Mouse (Mus musculus) T-helper 17 cell (primary cell): ENCODE data around the gene Atp5g3.

Experiments
- in situ Hi-C, 2 experiments: fragments of 300-600 bp; cut with MboI, MseI; formaldehyde crosslinking; loops; 1 replicate in 1 of 2; 2 replicates in 1 of 2; pipeline ENCODE4 v1.15.1; 2025; ENCODE audit warnings: high pct_unique_total_duplicates in 2 of 2

Gene Atp5g3

DNA sequence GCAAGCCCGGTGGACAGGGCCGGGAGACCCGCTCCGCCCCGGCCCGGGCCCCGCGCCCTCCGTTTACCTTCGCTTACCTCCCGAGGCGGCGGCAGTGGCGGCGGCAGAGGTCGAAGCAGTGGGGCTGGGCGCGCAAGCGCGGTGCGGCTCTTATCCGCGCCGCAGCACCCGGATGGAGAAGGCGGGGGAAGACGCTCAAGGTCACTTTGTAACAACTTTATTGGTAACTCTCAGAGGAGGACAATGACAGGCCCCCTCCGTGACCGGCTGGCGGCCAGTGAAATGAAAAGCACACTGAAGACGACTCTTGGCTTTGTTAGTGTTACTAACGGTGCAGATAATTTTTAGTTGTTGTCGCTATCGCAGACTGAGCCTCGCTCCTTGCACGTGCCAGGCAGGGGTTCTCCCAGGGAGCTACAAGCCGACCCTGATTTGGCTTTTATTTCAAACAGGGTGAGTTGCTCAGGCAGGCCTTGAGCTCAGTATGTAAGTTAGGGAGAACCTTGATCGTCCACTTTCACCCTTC lies at the start of gene Atp5g3:
TSS of gene Atp5g3 (minus strand) at position 152 of the 526 bp plus-strand sequence.
- in situ Hi-C loops = loop anchor here (10.0 kb wide), 2 partner anchors 346 to 1904 kb away; no protein-coding TSS in a partner anchor

DNA sequence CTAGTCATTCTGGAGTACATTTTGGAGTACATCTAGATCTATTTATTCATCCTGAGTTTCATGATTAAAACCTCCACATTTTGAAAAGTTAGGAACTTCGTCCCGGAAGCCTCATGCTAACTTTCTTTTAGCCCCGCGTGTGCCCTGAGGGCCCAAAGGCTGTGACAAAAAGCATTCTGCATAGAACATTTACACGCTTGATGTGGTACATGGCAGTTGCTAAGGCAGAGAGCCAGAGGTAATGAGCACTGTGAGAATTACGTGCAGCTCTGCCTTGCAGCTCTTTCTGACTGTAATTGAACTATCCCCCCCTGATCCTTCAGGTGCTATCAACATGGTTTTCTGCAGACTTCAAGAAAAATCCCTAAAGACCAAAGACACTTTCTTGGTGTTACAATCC lies 47.2 kb upstream of the Atp5g3 start:
- in situ Hi-C loops = no loop called here

DNA sequence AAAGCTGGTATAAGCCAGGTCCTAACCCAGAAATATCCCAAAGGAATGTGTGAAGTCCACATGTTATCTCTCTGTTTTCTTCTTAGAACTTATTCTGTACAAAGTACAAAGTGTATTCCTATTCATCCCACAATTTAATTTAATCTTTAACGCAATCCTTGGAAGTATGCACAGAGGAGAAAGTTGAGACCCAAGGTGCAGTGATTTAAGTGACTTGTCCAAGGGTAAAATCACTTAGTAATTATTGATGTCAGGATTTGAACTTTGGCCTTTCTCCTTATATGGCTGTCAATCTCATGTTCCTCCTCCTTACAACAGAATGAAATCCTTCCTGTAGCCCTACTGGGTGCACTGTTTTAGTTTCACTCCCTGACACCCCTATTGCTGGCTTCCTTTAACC lies 42.5 kb upstream of the Atp5g3 start:
- in situ Hi-C loops = no loop called here

DNA sequence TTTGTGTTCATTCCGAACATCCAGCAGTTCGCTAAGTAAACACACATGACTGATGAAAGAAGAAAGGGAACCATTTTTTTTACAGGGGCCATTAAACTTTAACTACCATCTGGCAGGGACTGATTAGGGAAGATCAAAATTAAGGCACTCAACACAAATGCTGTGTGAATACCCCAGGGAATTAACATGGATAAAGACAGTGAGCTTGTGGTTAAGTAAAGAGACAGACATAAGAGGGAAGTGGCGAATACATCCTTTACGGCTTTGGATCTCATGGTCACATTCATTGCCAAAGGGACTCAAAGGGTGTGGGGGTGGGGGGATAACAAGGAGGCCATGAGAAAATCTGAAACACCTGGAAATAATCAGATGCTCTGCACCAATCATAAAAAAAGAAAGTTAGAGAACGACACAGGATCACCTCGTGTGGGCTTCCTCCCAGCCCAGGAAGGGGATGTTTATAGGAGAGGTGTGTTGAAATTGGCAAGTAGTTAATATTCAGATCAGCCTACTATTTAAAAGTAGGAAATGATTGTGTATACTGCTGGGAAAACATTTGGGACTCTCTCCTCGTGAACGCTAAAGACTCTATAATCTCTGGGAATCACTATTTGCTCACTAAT lies 41.6 kb upstream of the Atp5g3 start:
- in situ Hi-C loops = no loop called here

- in situ Hi-C loops = no loop called here
These were observed 36.2 kb upstream of the Atp5g3 start for GRCm38 (mm10) chr2:73947360-73947759.

DNA sequence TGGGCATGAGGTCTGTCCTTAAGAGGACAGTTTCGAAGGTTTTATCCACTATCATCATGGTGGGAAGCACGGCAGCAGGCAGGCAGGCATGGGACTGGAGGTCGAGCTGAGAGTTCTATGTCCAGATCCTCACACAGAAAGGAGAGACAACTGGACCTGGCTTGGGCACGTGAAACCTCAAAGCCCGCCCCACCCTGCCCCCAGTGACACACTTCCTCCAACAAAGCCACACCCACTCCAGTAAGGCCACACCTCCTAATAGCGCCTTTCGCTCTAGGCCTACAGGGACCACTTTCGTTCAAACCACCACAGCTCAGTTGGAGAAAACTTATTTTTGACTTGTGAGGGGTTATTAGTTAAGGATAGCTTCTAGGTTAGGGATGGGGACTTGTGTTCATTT lies 32.6 kb upstream of the Atp5g3 start:
- in situ Hi-C loops = no loop called here

DNA sequence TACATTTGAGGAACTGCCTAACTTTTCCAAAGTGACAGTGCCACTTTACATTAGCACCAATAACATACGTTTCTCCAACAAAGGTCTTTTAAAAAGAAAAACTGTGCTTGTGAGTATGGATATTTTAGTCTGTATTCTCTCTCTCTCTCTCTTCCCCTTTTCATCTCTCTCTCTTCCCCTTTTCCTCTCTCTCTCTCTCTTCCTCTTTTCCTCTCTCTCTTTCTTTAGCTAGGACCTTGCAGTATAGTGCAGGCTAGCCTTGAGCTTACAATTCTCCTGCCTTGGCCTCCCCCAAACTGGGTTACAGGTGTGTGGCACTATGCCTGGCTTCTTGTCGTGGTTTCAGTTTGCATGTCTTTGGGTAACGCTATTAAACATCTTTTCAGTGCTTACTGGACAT lies 31.7 kb upstream of the Atp5g3 start:
- in situ Hi-C loops = no loop called here

GRCm38 (mm10) chr2:73941281-73941680 lies 30.2 kb upstream of the Atp5g3 start:
- in situ Hi-C loops = no loop called here

GRCm38 (mm10) chr2:73940471-73940870 lies 29.3 kb upstream of the Atp5g3 start:
- in situ Hi-C loops = no loop called here

GRCm38 (mm10) chr2:73938896-73939295 lies 27.8 kb upstream of the Atp5g3 start:
- in situ Hi-C loops = no loop called here

GRCm38 (mm10) chr2:73932676-73933313 lies 21.7 kb upstream of the Atp5g3 start:
- in situ Hi-C loops = no loop called here

- in situ Hi-C loops = no loop called here
These were observed 16.6 kb upstream of the Atp5g3 start for GRCm38 (mm10) chr2:73927711-73928110.

DNA sequence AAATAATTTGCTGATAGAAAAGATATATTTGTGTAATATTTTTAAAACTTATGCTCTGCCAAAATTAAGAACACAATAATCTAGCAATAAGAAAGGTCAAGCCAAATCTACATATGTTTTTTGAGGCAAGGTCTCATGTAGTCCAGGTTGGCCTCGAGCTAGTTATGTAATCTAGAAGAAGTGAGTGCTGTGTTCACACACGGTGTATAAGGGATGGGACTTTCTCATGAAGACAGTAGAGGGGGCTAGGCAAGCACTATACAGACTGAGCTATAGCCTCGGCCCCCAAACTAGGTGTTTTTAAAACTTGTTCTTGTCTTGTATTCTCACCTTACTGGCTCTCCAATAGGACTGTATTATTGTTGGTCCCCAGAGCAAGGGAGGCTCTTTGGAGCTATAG lies 14.4 kb upstream of the Atp5g3 start:
- in situ Hi-C loops = no loop called here

GRCm38 (mm10) chr2:73925089-73925488 lies 14.0 kb upstream of the Atp5g3 start:
- in situ Hi-C loops = no loop called here

GRCm38 (mm10) chr2:73919642-73920041 lies 8.5 kb upstream of the Atp5g3 start:
- in situ Hi-C loops = loop anchor here (10.0 kb wide), 2 partner anchors 355 to 1895 kb away; no protein-coding TSS in a partner anchor

DNA sequence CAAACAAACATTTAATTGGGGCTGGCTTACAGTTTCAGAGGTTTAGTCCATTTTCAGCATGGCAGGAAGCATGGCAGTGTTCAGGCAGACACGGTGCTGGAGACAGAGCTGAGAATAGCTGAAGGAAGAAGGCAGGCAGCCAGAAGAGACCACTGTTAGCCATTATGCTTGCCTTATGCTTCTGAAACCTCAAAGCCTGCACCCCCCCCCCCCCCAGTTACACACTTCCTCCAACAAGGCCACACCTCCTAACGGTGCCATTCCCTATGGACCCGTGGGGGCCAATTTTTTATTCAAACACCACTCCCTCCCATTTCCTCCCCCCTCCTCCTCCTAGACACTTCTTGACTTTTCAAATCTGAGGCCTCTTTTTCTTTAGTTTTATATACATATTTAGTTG lies 1.1 kb upstream of the Atp5g3 start:
- in situ Hi-C loops = loop anchor here (10.0 kb wide), 2 partner anchors 347 to 1903 kb away; no protein-coding TSS in a partner anchor

DNA sequence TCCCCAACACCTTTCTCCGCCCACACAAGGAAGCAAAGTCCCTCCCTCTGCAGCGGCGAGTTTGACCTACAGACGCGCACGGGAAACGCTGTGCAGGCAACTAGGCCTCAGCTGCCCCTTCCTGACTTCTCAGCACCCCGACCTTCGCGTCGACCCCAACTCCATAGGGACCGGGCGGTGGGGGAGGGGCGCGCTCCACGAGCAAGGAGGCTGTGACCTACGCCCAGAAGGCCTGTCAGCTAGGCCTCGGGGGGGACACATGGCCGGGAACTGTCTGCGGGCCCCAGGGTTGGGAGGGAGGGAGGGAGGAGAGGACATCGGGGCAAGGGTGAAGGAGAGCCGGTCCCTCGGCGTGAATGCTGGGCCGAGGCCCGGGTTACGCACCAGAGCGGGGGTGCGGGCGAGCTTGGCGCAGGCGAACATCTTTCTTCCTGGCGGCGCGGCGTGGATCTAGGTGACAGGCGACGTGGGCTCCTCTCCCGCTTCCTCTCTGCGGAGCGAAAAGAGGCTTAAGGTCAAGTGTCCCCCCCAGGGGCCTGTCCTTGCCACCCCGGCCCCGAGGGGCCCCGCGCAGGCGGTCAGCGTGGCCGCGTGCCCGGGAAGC lies 453 bp downstream of the Atp5g3 start:
- in situ Hi-C loops = loop anchor here (10.0 kb wide), 2 partner anchors 346 to 1904 kb away; no protein-coding TSS in a partner anchor

DNA sequence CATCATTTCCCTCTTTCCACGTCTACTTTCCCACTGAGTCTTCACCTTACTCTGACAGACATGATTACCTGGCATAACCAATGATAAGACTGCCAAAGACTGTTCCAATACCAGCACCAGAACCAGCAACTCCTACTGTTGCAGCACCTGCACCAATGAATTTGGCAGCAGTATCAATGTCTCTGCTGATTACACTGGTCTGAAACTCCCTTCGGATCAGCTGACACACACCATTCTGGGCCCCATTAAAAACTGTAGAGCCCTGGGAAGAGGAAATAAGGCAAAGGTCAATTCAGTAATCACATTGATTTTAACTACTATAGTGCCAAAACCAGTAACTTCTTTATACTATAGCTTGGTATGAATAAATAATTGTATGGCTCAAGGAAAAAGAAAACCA lies 2.0 kb downstream of the Atp5g3 start:
- in situ Hi-C loops = loop anchor here in 1 of 2 experiments (10.0 kb wide), 1 partner anchor 1726 kb away; no protein-coding TSS in a partner anchor

GRCm38 (mm10) chr2:73904679-73905078 lies 6.4 kb downstream of the Atp5g3 start:
- in situ Hi-C loops = loop anchor here in 1 of 2 experiments (10.0 kb wide), 1 partner anchor 1730 kb away; no protein-coding TSS in a partner anchor

DNA sequence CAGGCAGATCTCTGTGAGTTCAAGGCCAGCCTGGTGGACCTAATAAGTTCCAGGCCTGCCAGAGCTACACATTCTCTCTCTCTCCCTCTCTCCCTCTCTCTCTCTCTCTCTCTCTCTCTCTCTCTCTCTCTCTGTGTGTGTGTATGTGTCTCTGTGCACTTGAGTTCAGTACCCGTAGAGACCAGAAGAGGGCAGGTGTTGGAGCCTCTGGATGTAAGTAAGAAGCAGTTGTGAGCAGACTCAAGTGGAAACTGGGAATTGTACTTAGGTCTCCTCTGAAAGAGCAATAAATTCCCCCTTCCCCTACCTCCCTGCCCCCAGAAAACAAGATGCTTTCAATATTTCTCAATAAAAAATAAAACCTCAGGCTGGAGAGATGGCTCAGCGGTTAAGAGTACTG lies 7.6 kb downstream of the Atp5g3 start:
- in situ Hi-C loops = loop anchor here in 1 of 2 experiments (10.0 kb wide), 1 partner anchor 1731 kb away; no protein-coding TSS in a partner anchor

DNA sequence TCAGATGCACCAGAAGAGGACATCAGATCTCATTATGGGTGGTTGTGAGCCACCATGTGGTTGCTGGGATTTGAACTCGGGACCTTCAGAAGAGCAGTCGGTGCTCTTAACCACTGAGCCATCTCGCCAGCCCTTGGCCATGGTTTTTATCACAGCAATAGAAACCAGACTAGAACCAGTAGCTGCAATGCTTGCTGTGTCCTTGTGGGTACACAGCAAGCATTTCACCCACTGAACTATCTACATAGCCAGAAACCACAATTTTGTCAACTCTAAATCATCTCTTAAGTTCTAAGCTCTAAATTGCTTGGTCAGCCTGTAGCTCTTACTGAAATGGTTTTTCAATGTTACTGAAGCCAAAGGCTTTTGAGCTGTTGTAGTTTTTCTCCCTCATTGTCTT lies 8.8 kb downstream of the Atp5g3 start:
- in situ Hi-C loops = loop anchor here in 1 of 2 experiments (10.0 kb wide), 1 partner anchor 1732 kb away; no protein-coding TSS in a partner anchor

GRCm38 (mm10) chr2:73901169-73901568 lies 10.0 kb downstream of the Atp5g3 start:
- in situ Hi-C loops = loop anchor here in 1 of 2 experiments (10.0 kb wide), 1 partner anchor 1734 kb away; no protein-coding TSS in a partner anchor
